Mouse (Mus musculus): Measurements from ENCODE around the gene Calu.
"Not testable (repeated sequence)": the region's sequence is repeated elsewhere in the genome, so short reads cannot be mapped to it uniquely, and the experiment has no call there.

Calu gene

GRCm38 (mm10) chr6:29347665-29348370, at the start of gene Calu:
TSS of gene Calu (plus strand) at chr6:29348069.
- DNase-seq (ENCODE audit: low read depth), result peak; percentile 99

GRCm38 (mm10) chr6:29299112-29299511, 48.8 kb upstream of the Calu start:
- DNase-seq (ENCODE audit: low read depth), result no peak

GRCm38 (mm10) chr6:29303251-29303650, 44.6 kb upstream of the Calu start:
- DNase-seq (ENCODE audit: low read depth), result no peak

- no peak for DNase-seq (ENCODE audit: low read depth)
These were observed 44.1 kb upstream of the Calu start for GRCm38 (mm10) chr6:29303726-29304125.

GRCm38 (mm10) chr6:29305462-29305861, 42.4 kb upstream of the Calu start:
- no peak for DNase-seq (ENCODE audit: low read depth)

GRCm38 (mm10) chr6:29308846-29309605, 38.8 kb upstream of the Calu start:
- no peak for DNase-seq (ENCODE audit: low read depth)

- no peak for DNase-seq (ENCODE audit: low read depth)
These were observed 34.1 kb upstream of the Calu start for GRCm38 (mm10) chr6:29313690-29314202.

GRCm38 (mm10) chr6:29317286-29317685, 30.6 kb upstream of the Calu start:
- DNase-seq (ENCODE audit: low read depth), result no peak

- DNase-seq (ENCODE audit: low read depth), result no peak
These were observed 29.9 kb upstream of the Calu start for GRCm38 (mm10) chr6:29317941-29318340.

GRCm38 (mm10) chr6:29318879-29319278, 29.0 kb upstream of the Calu start, which contains the start of gene Fam71f1:
TSS of gene Fam71f1 (plus strand) at chr6:29319140.
- no peak for DNase-seq (ENCODE audit: low read depth)

- no peak for DNase-seq (ENCODE audit: low read depth)
These were observed 26.3 kb upstream of the Calu start for GRCm38 (mm10) chr6:29321586-29321985.

- no peak for DNase-seq (ENCODE audit: low read depth)
These were observed 25.7 kb upstream of the Calu start for GRCm38 (mm10) chr6:29322147-29322546.

GRCm38 (mm10) chr6:29322735-29323134, 25.1 kb upstream of the Calu start:
- DNase-seq (ENCODE audit: low read depth), result no peak

- no peak for DNase-seq (ENCODE audit: low read depth)
These were observed 20.9 kb upstream of the Calu start for GRCm38 (mm10) chr6:29326961-29327360.

- DNase-seq (ENCODE audit: low read depth), result no peak
These were observed 18.4 kb upstream of the Calu start for GRCm38 (mm10) chr6:29329514-29329913.

GRCm38 (mm10) chr6:29346512-29346911, 1.4 kb upstream of the Calu start:
- DNase-seq (ENCODE audit: low read depth), result not testable (repeated sequence)

- DNase-seq (ENCODE audit: low read depth), result no peak
These were observed 680 bp upstream of the Calu start for GRCm38 (mm10) chr6:29347189-29347588.

GRCm38 (mm10) chr6:29348371-29348724, 479 bp downstream of the Calu start:
- no peak for DNase-seq (ENCODE audit: low read depth)

GRCm38 (mm10) chr6:29351613-29352012, 3.7 kb downstream of the Calu start:
- DNase-seq (ENCODE audit: low read depth), result peak; percentile 70

- no peak for DNase-seq (ENCODE audit: low read depth)
These were observed 4.9 kb downstream of the Calu start for GRCm38 (mm10) chr6:29352816-29353215.

GRCm38 (mm10) chr6:29359386-29359785, 11.5 kb downstream of the Calu start:
- no peak for DNase-seq (ENCODE audit: low read depth)

- no peak for DNase-seq (ENCODE audit: low read depth)
These were observed 12.3 kb downstream of the Calu start for GRCm38 (mm10) chr6:29360211-29360610.
